ENCODE assay signal across 16 mouse cellular contexts in genomic region chr6:67060057-67060456, GRCm38 (mm10). TPM values are rescaled to one million over a fixed set of nuclear protein-coding genes. Genes with fewer than 3 reads are reported as not detected.
DNase-seq lines count a peak whose midpoint lies in the region; ATAC-seq and TF ChIP-seq lines count a peak whose summit lies in the region.
"Had no signal": no experiment of that assay in that cellular context is flagged by ENCODE, and none has a peak within 500 bp of the region (broad histone marks: within the 10 kb centered on the region; RNA-seq: fewer than 3 reads in every experiment).

No protein-coding gene starts in this region.

- no peak overlapping the region for H3K27ac ChIP-seq in kidney, postnatal 0 days
- no peak overlapping the region for H3K27ac ChIP-seq in kidney, embryonic 15.5 days
- H3K27ac ChIP-seq: embryonic facial prominence, embryonic 10.5 days; hindbrain, embryonic 10.5 days; liver, embryonic 15.5 days; midbrain, embryonic 10.5 days had no signal

- H3K36me3 ChIP-seq in kidney, postnatal 0 days (ENCODE audit: insufficient read depth, low read length), result no peaks in the 10 kb centered on the region
- H3K36me3 ChIP-seq in kidney, embryonic 15.5 days, result no peaks in the 10 kb centered on the region
- H3K36me3 ChIP-seq: embryonic facial prominence, embryonic 10.5 days; hindbrain, embryonic 10.5 days; liver, embryonic 15.5 days; midbrain, embryonic 10.5 days had no signal

- DNase-seq in kidney, postnatal 0 days (ENCODE audit: low spot score), result no peak
- DNase-seq in 3T3-L1 (ENCODE audit: low read depth, low spot score) (peak; percentile 33), ES-CJ7 (ENCODE audit: low read depth, low spot score) (peak; percentile 39)
- no peak for DNase-seq in right cerebral cortex, adult 18-20 months
- DNase-seq in urinary bladder, postnatal 14 days (ENCODE audit: low spot score), result no peak
- DNase-seq: cerebellum, adult 2 months; kidney, adult 8-10 months; kidney, postnatal 36 days; retina, postnatal 1 day; thymus, postnatal 36 days had no signal

- H3K4me2 ChIP-seq in kidney, postnatal 0 days (ENCODE audit: low read length), result no peak overlapping the region
- no peak overlapping the region for H3K4me2 ChIP-seq in kidney, embryonic 15.5 days
- H3K4me2 ChIP-seq: liver, embryonic 15.5 days had no signal

- H3K27me3 ChIP-seq in kidney, postnatal 0 days (ENCODE audit: insufficient read depth, low read length), result no peaks in the 10 kb centered on the region
- H3K27me3 ChIP-seq in kidney, embryonic 15.5 days, result no peaks in the 10 kb centered on the region
- H3K27me3 ChIP-seq: liver, embryonic 15.5 days had no signal

- no peak for ATAC-seq in kidney, postnatal 0 days (replicated peaks; ENCODE audit: low FRiP score, low read depth)
- ATAC-seq in kidney, embryonic 15.5 days (replicated peaks; ENCODE audit: low FRiP score), result no peak
- ATAC-seq in megakaryocyte progenitor cell, adult 5-6 weeks (replicated peaks; ENCODE audit: poor library complexity), result peak; percentile 30; the same call in 1 of the 2 replicates

- WGBS in kidney, postnatal 0 days, result 81% methylated on average over 5 of the region's 5 CpGs
- WGBS in kidney, embryonic 15.5 days, result 87% methylated on average over 5 of the region's 5 CpGs

- H3K4me1 ChIP-seq in kidney, postnatal 0 days (replicated peaks; ENCODE audit: insufficient read depth, low read length), result no peaks in the 10 kb centered on the region
- H3K4me1 ChIP-seq in kidney, embryonic 15.5 days, result no peaks in the 10 kb centered on the region
- H3K4me1 ChIP-seq: embryonic facial prominence, embryonic 10.5 days; hindbrain, embryonic 10.5 days; midbrain, embryonic 10.5 days had no signal

- no peak overlapping the region for H3K4me3 ChIP-seq in kidney, postnatal 0 days (replicated peaks; ENCODE audit: low read depth, low read length)
- no peak overlapping the region for H3K4me3 ChIP-seq in kidney, embryonic 15.5 days (replicated peaks)
- H3K4me3 ChIP-seq: embryonic facial prominence, embryonic 10.5 days; hindbrain, embryonic 10.5 days; liver, embryonic 15.5 days; midbrain, embryonic 10.5 days had no signal

- TF ChIP-seq CTCF in kidney, postnatal 0 days (IDR thresholded peaks at IDR 0.05; ENCODE audit: low read depth), result peak; percentile 54

- H3K9me3 ChIP-seq in kidney, postnatal 0 days (replicated peaks; ENCODE audit: low read length), result no peaks in the 10 kb centered on the region
- H3K9me3 ChIP-seq in kidney, embryonic 15.5 days (replicated peaks), result no peaks in the 10 kb centered on the region
- H3K9me3 ChIP-seq: embryonic facial prominence, embryonic 10.5 days; hindbrain, embryonic 10.5 days; liver, embryonic 15.5 days; midbrain, embryonic 10.5 days had no signal

- no peak overlapping the region for H3K9ac ChIP-seq in kidney, postnatal 0 days (ENCODE audit: low read depth, low read length)
- H3K9ac ChIP-seq in kidney, embryonic 15.5 days, result no peak overlapping the region
- H3K9ac ChIP-seq: liver, embryonic 15.5 days had no signal

RNA-seq across cellular contexts. Expression of gene Gadd45a, which starts 22.8 kb away (rescaled TPM):
- polyA plus RNA-seq in kidney, postnatal 0 days (2015; fragmentation: Nextera tagmentation; extraction: Ambion mirVana), result 66.5 and 70.7 TPM in 2 replicates
- 32.7 and 41.2 TPM in 2 replicates for polyA plus RNA-seq in kidney, embryonic 15.5 days (2015; fragmentation: Nextera tagmentation; extraction: Ambion mirVana)
- total RNA-seq in megakaryocyte progenitor cell, adult 5-6 weeks (2015), result 50.6 and 58.0 TPM in 2 replicates
- 40.4 and 64.3 TPM in 2 replicates for total RNA-seq in megakaryocyte progenitor cell, adult 5-6 weeks (2017)

Comparison
In these comparisons a context has a peak if more than half of its experiments do, and no peak if none do; other contexts are left out.
1. DNase-seq: peak in 3T3-L1 (single experiment) and ES-CJ7 (single experiment); none in kidney, postnatal 0 days (single experiment), right cerebral cortex, adult 18-20 months (single experiment) and urinary bladder, postnatal 14 days (single experiment).